Mouse (Mus musculus): ENCODE data around the gene Sik2.

GRCm38 (mm10) chr9:50850271-50850670 is 158.6 kb downstream of the Sik2 start:
- TF ChIP-seq MAZ (IDR thresholded peaks at IDR 0.05; ENCODE audit: low read depth, low read length) = no peak
- no peak for TF ChIP-seq USF1 (IDR thresholded peaks at IDR 0.05; ENCODE audit: low read depth, low read length)
- TF ChIP-seq RCOR1 (IDR thresholded peaks at IDR 0.05; ENCODE audit: low read depth, low read length) = no peak
- no peak for TF ChIP-seq NRF1 (IDR thresholded peaks at IDR 0.05; ENCODE audit: insufficient read depth, low read depth, low read length, poor library complexity, severe bottlenecking)
- TF ChIP-seq EP300 (IDR thresholded peaks at IDR 0.05; ENCODE audit: low read depth in 1 of 2, low read length in 2 of 2) = no peak
- no peak for TF ChIP-seq GATA1 (IDR thresholded peaks at IDR 0.05; ENCODE audit: low read depth, low read length)

Measured in MEL (cell line).